Mouse (Mus musculus) CH12.LX (cell line): ENCODE data around the gene Mcoln1.

Experiments
- CTCF ChIP-seq, 2 experiments: IDR thresholded peaks in 1 of 2; conservative IDR thresholded peaks in 1 of 2; 2 replicates each; pipeline ENCODE4 v1.5.1; 2011 to 2012; ENCODE audit warnings: low read depth in 2 of 2, low read length in 2 of 2, improper control_type of control experiment in 1 of 2, inconsistent platforms in 1 of 2, mild to moderate bottlenecking in 1 of 2, moderate library complexity in 1 of 2
- EP300 ChIP-seq: IDR thresholded peaks from 2 replicates; pipeline ENCODE4 v1.6.1; 2011; ENCODE audit warnings: low read length, improper control_type of control experiment
- IRF4 ChIP-seq: IDR thresholded peaks from 2 replicates; pipeline ENCODE4 v1.6.1; 2014; ENCODE audit warnings: low read depth, mild to moderate bottlenecking, inconsistent platforms, low read length, improper control_type of control experiment
- KAT2A ChIP-seq: IDR thresholded peaks from 2 replicates; pipeline ENCODE4 v1.6.1; 2012; ENCODE audit warnings: low read length, improper control_type of control experiment, inconsistent platforms; ENCODE audit not compliant: insufficient replicate concordance
- MAX ChIP-seq: IDR thresholded peaks from 2 replicates; pipeline ENCODE4 v1.6.1; 2011; ENCODE audit warnings: low read length, improper control_type of control experiment
- MXI1 ChIP-seq: IDR thresholded peaks from 2 replicates; pipeline ENCODE4 v1.6.1; 2011; ENCODE audit warnings: mild to moderate bottlenecking, low read depth, low read length, improper control_type of control experiment
- NRF1 ChIP-seq: IDR thresholded peaks from 2 replicates; pipeline ENCODE4 v1.6.1; 2014; ENCODE audit warnings: low read depth, mild to moderate bottlenecking, inconsistent platforms, low read length, improper control_type of control experiment, moderate library complexity
- POLR2A ChIP-seq: IDR thresholded peaks from 2 replicates; pipeline ENCODE4 v1.6.1; 2011; ENCODE audit warnings: low read depth, mild to moderate bottlenecking, improper control_type of control experiment, low read length
- POLR2AphosphoS2 ChIP-seq: IDR thresholded peaks from 2 replicates; pipeline ENCODE4 v1.6.1; 2011; ENCODE audit warnings: low read depth, low read length, improper control_type of control experiment
- RCOR1 ChIP-seq: conservative IDR thresholded peaks from 2 replicates; pipeline ENCODE4 v1.6.1; 2012; ENCODE audit warnings: low read depth, mild to moderate bottlenecking, inconsistent platforms, low read length, improper control_type of control experiment
- SMC3 ChIP-seq: IDR thresholded peaks from 2 replicates; pipeline ENCODE4 v1.6.1; 2011; ENCODE audit warnings: low read depth, low read length, improper control_type of control experiment

DNA sequence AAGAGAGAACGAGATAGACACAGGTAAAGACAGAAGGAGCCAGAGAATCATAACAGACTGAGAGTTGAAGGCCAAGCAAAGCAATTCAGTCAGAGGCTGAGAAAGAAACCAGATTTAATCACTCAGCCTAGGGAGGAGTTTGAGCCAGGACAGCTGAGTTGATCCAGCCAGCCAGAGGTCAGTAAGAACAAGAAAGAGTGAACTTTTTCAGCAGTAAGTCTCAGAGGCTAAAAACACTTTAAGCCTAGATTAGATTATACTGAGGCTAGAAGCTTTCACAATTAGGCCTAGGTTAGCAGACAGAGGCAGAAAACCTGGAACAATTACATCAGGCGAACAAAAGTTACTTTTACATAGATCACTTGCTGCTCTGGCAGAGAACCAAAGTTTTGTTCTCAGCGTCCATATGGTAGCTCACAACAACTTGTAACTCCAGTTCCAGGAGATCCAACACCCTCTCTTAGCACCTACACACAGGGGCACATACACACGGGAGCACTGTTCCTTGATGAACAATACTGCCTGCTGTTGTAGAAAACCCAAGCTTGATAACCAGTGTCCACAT is 20.0 kb upstream of the Mcoln1 start:
- no peak for TF ChIP-seq CTCF (conservative IDR thresholded peaks at IDR 0.05 in 1 of 2, IDR thresholded peaks at IDR 0.05 in 1 of 2; ENCODE audit: low read depth in 2 of 2, low read length in 2 of 2)
- no peak for TF ChIP-seq IRF4
- no peak for TF ChIP-seq KAT2A
- TF ChIP-seq POLR2A, result no peak
- no peak for TF ChIP-seq MXI1
- TF ChIP-seq NRF1, result no peak
- TF ChIP-seq POLR2AphosphoS2, result no peak
- TF ChIP-seq MAX, result no peak
- TF ChIP-seq EP300, result no peak
- TF ChIP-seq SMC3, result no peak
- no peak for TF ChIP-seq RCOR1
